Mouse (Mus musculus): Measurements from ENCODE around the gene Dnm1. TPM values are rescaled to one million over a fixed set of nuclear protein-coding genes. Genes with fewer than 3 reads are reported as not detected.
"Not testable (repeated sequence)": the region's sequence is repeated elsewhere in the genome, so short reads cannot be mapped to it uniquely, and the experiment has no call there.

Gene Dnm1
- total RNA-seq, 2 experiments from 2014 or later, result 14.8 to 20.3 TPM

DNA sequence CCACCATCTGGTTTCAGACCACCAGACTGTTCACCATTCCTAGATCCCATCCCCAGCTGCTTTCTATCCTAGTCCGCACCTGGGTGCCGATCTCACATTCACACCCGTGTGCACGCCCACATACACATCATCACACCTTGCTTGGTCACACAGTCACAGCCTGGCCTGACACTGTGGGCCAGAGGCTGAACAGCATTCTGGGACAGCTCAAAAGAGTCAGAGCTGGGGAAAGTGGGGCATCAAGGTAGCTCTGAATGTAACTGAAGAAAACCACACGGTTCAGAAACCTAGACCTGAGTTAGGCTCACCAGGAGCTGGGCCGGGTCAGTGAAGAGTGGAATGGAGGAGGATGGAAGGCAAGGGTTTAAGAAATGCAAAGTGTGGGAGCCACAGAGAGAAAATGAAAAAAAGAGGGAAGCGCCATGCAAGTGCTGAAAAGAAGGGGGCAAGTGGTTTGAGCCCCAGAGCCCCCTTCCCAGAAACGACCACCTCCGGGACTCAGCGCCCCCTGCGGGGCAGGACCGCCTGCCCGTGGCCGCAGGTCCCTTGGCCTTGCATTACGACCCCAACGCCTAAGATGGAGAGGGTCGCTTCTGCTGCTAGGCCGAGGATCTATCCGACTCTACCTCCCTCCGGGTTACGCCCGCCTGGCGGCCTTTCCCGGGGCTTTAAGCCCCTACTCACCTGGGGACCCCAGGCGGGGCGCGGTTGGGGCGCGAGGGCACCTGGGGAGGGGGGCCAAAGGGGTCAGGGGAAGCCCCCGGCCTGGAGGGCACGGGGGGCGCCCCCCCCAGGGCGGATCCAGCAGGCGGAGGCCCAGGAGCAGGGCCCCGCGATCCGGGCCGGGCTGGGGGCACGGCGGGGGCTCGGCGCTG, 41.5 kb downstream of the Dnm1 start:
- DNase-seq, result no peak

DNA sequence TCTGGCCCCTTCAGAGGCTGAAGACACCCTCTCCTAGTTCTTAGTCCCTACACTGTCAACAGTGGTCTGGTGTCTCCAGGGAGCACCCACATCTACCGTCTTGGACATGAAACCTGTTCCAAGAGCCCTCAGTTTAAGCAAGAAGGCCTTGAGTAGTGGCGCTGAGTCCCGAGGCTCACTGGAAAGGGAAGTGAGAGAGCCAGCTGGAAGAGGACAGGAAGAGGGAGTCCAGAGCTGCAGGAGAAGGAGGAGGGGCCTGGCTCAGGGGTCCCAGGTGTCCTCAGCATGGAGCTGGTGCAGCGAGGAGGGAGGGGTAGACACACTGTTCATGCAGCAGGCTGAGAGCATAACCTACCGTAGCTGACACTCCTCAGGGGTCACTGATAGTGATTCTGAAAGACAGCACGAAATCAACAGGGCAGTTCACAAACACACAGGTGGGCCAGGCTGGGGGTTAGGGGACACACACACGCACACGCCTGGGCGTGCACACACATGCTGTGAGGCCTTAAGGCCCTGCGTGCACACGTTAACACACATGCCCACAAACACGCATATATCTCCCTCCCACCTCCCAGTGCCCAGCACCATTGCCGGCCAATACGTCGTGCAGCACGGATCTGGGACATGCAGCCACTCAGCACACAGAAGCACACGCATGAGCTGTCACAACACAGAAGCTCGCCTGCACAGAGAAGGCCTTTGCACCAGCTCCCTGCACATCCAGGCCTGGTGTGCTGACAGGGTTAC, 42.9 kb downstream of the Dnm1 start:
- no peak for DNase-seq

DNA sequence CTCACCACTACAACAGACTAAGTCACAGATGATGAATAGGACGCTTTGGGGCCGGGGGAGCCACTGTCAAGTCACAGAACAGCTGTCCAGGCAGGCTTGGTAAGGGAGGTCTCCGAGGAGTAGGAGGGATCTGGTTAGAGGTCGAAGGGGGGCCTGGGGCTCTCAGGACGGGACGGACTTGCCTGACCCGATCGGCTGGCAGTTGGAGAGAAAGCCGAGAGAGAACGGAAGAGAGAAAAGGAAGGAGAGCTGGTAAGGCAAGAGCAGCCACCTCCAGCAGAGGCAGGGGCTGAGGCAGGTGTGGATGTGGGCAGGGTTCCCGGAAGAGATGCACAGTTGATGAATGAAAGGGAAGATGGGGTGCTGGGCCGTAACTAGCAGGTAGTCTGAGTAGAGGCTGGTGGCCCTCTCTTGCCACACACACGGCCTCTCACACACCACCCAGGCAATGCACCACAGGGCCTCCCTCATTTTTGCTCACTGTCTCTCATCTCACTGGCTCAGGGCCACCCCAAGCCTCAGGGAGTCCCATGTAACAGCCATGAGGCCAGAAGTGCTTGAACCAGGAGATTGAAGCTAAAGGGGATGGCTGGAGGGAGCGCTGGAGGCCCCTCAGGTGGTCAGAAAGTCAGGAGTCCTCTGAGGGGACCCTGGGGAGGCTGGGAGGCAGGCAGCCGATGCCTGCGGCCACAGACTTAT, 44.1 kb downstream of the Dnm1 start:
- DNase-seq, result no peak

DNA sequence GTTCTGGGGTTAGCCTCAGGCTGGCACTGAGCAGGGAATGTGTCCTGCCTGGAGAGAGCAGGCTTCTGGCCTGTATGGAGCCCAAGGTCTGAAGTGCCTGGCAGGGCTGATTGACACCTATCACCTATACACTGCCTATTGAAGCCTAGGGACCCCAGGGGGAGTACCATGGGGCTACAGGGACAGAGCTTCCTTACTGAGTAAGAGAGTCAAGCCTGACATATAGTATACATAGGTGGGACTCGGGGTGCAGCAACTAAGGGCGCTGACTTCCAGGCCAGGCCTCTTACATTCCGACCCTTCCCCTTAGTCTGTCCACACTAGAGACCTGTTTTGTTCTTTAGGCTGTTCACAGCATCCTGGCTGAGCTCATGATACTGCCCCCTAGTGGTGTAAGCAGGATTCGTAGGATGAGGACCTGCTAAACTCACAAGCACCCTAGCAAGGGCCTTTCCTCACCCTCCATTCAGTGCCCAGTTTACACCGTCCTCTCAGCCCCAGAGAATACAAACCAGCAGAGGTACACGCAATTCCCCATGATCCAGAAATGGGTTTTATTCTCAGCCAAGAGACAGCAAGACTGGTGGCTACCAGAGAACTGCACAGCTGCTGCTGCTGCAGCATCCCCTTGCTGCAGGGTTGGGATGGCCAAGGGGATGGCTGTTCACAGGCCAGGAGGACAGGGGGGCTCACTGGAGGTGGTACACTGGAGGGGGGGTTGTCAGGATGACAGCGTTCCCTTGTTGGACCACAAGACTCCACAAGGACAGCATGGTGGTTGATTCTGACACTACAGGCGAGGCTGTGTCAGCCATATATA, 45.0 kb downstream of the Dnm1 start:
- DNase-seq, result peak; percentile 48 to 65

DNA sequence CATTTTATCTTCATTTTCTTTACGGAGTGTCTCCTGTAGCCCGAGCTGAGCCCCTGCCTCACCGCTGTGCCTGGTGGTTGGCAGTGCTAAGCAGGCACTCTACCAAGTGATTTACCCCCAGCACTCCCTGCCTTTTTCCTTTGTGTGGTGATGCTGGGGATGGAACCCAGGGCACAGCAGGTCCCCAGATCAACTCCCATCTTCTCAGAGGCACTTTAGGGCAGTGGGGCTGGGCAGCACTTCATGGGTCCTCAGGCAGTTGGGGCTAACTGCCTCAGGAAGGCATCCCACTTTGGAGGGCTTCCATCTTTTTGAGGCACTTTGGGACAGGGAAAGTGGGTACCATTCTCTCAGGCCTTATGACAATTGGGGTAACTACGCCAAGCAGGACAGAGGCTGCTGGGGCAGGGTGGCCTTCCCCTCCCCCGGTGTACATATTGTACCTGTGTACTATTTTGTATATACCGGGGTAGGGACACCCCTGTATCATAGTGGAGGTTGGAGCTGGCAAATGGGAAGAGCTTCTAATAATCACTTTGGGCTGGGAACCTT, 45.8 kb downstream of the Dnm1 start:
- DNase-seq, result no peak

DNA sequence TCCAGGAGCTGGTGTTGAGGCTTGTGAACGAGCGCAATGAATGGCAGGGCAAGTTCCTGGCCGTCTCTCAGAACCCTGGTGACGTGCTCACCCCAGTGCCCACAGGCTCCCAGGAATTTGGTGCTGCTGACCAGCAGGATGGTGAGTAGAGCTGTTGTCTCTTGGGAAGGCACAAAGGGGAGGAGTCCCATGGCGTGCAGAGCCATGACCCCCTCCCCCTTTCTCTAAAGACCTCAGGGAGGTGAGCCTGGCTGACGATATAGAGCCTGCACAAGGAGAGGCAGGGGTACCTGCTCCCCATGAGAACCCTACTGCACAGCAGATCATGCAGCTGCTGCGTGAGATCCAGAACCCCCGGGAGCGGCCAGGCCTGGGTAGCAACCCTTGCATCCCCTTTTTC, 47.0 kb downstream of the Dnm1 start:
- DNase-seq, result no peak

DNA sequence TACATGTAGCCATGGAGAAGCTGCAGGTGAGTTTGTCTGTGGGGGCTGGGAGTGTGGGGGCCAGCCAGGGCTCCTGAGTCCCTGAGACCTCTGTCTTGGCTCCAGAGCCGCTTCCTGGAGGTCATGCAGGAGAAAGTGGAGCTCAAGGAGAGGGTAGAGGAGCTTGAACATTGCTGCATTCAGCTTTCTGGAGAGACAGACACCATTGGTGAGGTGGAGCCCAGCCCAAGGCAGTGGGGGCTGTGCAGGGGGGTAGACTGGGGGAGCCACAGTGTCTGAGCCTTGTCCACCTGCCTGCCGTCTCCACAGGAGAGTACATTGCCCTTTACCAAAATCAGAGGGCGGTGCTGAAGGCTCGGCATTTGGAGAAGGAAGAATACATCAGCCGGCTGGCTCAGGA, 47.5 kb downstream of the Dnm1 start:
- DNase-seq, result no peak

DNA sequence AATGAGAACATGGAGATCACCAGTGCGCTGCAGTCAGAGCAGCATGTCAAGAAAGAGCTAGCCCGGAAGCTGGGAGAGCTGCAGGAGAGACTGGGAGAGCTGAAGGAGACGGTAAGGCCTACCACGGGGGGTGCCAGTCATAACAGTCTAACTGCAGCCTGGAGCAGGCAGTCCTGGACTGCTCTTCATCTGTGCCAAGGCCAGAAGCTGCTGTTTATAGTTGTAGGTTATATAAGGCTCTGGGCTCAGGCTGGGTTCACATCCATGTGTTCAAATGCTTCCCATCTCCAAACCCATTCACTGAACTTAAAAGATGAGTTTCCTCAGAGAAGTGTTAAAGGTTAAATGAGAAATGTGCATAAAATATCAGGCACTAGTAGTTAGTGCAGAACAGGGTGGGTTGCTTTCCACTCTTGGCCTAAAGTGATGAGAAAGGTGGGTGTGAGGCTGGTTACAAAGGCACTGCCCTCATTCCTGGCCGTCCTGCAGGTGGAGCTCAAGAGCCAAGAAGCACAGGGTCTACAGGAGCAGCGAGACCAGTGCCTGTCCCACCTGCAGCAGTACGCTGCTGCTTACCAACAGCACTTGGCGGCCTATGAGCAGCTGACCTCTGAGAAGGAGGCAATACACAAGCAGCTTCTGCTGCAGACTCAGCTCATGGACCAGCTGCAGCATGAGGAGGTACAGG, 48.8 kb downstream of the Dnm1 start:
- DNase-seq, result peak; percentile 65 to 77

DNA sequence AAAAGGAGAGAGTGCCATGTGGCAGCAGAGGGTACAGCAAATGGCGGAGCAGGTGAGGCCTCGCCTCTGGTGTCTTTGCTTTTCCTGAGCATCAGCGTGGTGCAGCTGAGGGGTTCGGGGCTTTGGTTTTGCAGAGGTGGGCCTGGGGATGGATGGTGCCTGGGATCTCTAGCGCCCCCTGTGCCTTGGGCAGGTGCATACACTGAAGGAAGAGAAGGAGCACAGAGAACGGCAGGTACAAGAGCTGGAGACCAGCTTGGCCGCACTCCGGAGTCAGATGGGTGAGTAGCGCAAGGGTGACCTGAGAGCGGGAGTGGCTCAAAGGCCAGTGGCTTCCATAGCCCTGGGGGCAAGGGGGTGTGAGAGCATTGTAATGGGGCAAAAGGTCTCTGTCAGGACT, 50.2 kb downstream of the Dnm1 start:
- no peak for DNase-seq

DNA sequence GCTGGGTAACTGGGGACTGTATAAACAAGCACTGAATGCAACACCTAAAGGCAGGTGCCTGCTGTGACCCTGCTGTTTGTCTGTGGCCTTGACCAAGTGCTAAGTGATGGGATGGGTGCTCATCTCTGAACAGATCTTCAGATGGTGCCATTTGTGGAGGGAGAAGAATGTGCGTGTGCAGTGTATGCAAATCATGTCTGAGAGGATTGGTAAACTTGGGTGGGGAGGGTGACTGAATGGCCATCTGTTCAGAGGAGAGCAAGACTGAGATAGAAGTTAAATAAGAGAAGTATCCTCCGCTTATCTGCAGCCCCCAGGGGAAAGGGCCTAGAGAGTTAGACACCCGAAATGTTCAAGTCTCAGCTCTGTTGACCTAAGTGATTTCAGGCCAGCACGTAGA, 53.7 kb downstream of the Dnm1 start:
- no peak for DNase-seq

DNA sequence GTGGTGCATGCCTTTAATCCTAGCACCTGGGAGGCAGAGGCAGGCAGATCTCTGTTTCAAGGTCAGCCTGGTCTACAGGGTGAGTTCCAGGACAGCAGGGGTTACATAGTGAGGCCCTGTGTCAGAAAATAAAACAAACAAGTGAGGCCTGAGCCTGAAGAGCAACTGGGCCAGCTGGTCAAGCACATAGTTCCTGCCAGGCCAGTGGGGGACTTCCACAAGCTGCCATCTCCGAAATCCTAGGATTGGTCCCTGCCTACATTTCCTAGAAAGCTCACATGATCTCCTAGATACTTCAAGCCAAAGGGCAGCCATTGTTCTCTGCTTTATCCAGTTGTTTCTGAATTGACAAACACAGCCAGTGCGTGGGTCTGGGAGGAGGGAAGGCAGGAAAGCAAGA, 57.3 kb downstream of the Dnm1 start:
- DNase-seq, result not testable (repeated sequence)

DNA sequence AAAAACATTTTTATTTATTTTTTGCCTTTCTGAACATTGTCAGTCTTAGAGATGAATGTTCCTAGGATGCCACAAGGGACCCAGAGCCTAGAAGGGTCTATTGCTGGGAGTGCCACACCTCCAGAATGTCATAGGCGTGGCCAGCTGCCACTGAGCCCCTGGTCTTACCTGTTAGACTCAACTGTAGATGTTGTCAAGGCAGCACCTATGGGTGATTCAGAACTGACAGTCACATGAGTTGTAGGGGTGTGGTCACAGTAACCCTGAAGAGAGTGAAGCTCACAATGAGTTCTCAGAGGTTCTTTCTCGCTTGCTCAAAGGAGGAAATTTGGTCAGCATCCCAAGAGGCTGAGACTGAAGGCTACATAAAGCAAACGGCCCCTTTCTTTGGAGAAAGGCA, 57.9 kb downstream of the Dnm1 start:
- no peak for DNase-seq

DNA sequence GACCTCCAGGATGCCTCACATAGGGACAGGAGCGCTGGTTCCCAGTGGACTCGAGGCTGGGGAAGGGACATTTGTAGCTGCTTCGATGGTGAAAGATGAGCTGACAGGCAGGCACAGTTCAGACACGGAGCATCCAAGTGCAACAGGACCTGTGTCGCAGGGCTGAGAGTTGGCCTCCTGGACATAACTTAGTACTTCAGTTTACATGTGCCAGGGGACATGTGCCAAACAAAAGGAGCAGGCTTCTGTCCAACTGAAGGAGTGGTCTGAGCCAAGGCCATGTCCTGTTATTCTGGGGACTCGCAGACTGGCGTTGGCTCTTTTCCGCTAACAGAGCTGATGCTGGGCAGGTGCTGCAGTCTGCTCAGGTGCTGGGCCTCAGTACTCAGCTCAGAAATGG, 58.8 kb downstream of the Dnm1 start:
- DNase-seq, result peak; percentile 55 to 60

DNA sequence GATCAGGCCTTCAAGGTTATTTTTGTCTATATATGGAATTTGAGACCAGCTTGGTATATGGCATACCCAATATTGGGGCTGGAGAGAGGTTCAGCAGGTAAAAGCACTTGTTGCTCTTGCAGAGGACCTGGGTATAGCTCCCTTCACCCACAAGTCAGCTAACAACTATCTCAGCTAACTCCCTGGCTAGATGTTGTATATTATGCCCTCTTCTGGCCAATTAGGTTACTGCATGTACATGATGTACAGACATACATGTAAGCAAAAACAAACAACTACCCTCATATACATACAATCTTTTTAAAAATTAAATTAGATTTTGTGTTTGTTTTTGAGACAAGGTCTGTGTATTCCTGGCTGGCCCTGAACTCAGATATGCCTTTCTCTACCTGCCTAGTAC, 63.6 kb downstream of the Dnm1 start:
- DNase-seq, result no peak

DNA sequence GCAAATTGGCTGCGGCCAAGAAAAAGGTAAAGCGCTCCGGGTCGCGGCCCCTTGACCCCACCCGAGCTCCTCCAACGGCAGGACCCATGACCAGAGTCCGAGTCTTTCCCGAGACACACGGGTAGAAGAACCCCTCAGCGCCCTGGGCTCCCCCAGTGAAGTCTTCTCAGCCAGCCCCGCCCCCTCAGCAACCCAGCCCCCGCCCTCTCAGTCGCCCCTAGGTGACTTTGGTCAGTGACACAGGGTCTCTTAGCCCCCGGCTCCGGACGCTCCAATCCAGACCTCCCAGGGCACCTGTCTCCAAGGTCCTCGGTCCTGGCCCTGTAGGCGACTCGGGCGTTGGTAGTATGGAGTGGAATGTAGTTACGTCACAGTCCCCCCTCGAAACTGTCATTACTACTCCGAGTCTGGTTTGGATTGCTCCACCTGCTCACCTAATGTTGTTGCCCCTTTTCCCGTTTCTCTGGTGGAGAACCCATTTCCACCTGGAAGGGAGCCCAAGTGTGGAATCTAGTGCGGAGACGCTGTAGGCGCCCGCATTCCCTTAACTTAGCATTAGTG, 64.7 kb downstream of the Dnm1 start:
- no peak for DNase-seq

DNA sequence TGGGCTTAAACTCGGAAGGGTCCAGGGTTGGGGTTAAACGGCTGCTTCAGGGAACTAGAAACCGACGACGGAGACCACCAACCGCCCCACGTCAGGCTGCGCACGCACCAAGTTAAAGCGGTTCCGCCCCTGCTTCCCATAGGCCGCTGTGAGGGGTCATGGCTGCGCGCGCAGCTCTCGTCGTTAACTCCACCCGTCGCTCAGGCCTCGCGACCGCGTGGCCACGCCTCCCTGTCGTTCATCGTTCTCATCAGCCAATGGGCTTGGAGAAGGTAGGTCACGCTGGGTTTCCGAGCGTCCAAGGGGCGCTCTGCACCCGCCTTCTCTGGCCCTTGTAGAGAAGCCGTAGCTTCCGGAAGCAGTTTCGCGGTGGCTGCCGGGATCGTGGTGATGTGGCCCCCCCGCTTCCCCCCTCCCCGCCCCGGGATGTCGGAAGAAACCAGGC, 65.2 kb downstream of the Dnm1 start, which contains the start of gene Swi5:
Gene Swi5, minus strand, starts transcription at position 153 of the 445 bp plus-strand sequence.
- peak; percentile 98 to 99 for DNase-seq

DNA sequence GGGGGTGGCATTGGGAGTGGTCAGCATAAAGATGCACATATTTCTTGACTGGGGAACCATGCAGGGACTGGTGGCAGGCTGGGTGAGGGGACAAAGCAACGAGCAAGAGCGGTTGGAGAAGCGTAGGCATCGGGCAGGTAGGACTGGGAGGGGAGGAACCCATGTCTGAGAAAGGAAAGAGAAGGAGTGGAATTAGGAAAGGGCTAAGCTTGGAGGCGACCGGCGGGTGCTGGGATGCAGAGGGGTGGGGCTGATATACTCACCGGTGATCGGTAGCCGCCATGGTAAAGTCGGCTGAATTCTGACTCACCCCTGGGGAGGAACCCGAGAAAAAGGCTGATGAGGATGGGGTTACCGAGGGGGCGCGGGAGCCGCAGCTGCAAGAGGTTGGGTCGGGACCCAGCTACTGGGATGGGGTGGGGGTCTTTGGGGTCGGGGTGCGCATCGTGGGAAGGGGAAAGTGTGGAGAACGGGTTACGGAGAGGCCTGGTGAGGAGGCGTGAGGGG, 65.8 kb downstream of the Dnm1 start, which contains the start of gene Golga2:
Gene Golga2, plus strand, starts transcription at position 51 of the 507 bp plus-strand sequence.
- peak; percentile 38 to 49 for DNase-seq

DNA sequence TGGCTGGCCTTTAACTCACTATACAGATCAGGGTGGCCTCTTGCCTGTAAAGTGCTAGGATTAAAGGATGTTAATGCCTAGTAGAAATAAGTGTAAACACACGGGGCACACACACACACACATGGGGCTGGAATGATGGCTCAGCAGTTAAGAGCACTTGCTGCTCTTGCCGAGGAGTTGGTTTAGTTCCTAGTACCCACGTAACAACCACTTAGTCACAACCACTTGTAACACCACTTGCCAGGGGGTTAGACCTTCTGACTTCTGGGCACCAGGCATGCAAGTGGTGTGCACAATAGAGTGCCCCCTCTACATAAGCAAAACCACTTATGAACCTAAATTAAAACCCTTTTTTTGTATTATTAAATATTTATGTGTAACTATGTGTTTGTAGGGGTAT, 69.2 kb downstream of the Dnm1 start:
- no peak for DNase-seq

DNA sequence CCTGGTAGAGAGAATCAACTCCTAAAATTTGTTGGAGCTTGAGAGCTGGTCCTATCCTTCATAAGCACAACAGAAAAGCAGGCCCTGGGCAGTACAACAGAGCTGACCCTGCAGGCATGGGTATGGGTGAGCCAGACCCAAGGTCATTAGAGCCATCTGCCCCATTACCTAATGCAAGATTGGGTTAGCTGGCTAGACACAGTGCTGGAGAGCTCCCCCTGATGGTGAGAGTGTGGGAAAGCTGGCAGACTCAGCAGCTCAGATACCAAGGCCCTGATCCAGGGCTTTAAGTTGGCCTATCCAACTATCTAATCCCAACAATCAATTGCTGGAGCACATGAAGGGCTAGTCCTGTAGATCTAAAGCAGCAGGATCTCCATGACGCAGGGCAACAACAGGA, 70.4 kb downstream of the Dnm1 start:
- peak; percentile 83 to 87 for DNase-seq

DNA sequence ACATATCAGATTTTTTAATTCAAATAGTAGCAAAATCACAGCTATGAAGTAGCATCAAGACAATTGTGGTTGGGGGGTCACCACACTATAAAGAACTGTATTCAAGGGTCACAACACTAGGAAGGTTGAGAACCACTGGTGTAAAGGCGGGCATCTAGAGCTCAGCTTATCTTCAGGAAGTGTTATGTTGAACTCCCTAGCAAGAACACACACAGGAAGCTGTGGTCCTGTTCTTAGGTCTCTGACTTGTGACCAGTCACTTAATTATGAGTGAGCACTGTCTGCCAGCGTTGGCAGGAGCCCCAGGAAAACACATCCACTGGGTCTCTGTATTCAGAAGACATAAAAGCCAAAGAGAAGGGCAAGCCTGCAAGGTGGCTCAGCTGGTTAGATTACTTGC, 70.8 kb downstream of the Dnm1 start:
- DNase-seq, result peak in 1 of 2 experiments; percentile 25
